Comparison of ENCODE assay signal across 18 mouse cellular contexts in the genomic region with DNA sequence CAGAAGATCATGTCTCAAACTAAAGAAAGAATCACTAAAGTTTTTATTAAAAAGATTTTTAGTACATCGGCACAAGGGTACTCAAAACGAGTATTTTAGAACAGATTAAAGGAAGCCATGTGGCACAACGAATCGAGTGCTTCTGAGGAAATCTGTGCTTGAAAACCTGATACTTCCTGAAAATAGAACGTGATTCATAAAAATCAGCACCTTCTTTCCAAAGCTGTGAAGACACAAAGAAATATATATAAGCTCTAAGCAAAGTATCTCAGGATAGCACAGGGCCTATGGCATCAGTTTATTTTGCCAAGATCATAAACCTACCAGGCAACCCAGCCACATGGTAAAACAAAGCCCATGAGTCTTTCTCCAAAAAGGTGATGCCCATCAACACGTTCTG.
"Had no signal": no experiment of that assay in that cellular context is flagged by ENCODE, and none has a peak within 500 bp of the region (broad histone marks: within the 10 kb centered on the region; RNA-seq: fewer than 3 reads in every experiment).

No protein-coding gene starts in this region.

- DNase-seq: liver, postnatal 0 days; lung, embryonic 14.5 days; lung, postnatal 10 days; lung, postnatal 4 days; midbrain, embryonic 14.5 days; retina, postnatal 1 day; right cerebral cortex, postnatal 25 days; right cerebral cortex, postnatal 4 days; spleen, adult 18-20 months; thymus, adult 2 months; thymus, postnatal 25 days; thymus, postnatal 4 days had no signal

- H3K27ac ChIP-seq: liver, embryonic 15.5 days; midbrain, embryonic 10.5 days; midbrain, embryonic 12.5 days; neural tube, embryonic 13.5 days; neural tube, embryonic 15.5 days had no signal

- H3K4me3 ChIP-seq: liver, embryonic 15.5 days; midbrain, embryonic 10.5 days; midbrain, embryonic 12.5 days; myocyte; neural tube, embryonic 13.5 days; neural tube, embryonic 15.5 days had no signal
